Mouse (Mus musculus): ENCODE data around the gene Cd40lg.

Gene Cd40lg

DNA sequence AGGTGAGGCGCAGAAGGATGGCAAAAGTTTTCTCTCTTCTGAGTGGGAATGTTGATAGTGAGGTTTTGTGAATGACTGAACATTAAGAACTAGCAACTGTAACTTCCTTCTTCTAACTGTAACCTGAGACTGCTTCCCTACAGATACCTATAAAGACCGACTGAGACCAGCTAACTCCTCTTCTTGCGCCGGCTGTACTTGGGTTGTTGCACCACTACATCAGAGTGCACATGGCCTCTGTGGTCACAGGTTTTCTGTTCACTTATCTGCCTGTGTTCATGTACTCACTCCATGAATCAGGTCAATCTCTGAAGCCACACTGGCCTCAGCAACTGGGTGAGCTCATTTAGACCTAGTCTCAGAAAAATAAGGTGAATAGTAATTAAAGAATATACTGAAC is 51.6 kb downstream of the Cd40lg start:
- DNase-seq (ENCODE audit: low spot score): no peak

Data from lung, postnatal 25 days (tissue).